Mouse (Mus musculus) stomach, postnatal 0 days (tissue): ENCODE results near the gene Cog2.

Source experiments
- CTCF ChIP-seq: IDR thresholded peaks from 2 replicates; pipeline ENCODE4 v1.5.1; 2016; ENCODE audit warnings: antibody characterized with exemption, low read depth, mild to moderate bottlenecking, moderate library complexity
- EP300 ChIP-seq: optimal IDR thresholded peaks from 2 replicates; pipeline ENCODE3; 2016; ENCODE audit warnings: antibody characterized with exemption

- TF ChIP-seq CTCF, result no peak
- TF ChIP-seq EP300, result no peak
Measured at GRCm38 (mm10) chr8:124507572-124508320, 12.8 kb upstream of the Cog2 start.
